Mouse (Mus musculus) ES-E14 (cell line): Measurements from ENCODE around the gene Pip4k2a. TPM values are rescaled to one million over a fixed set of nuclear protein-coding genes. Genes with fewer than 3 reads are reported as not detected.

Source experiments
- DNase-seq: peaks from one replicate; pipeline ENCODE4 v3.0.0-alpha.2; 2013; ENCODE audit warnings: low read depth, low spot score
- H3K27ac ChIP-seq: 2 replicates; pipeline ENCODE4 v1.5.1; 2012; ENCODE audit warnings: low read depth, mild to moderate bottlenecking, low read length, moderate library complexity, mixed read lengths; ENCODE audit not compliant: poor library complexity, insufficient read depth, severe bottlenecking
- H3K36me3 ChIP-seq: 2 replicates; pipeline ENCODE4 v1.6.1; 2012; ENCODE audit warnings: mild to moderate bottlenecking, low read length, moderate library complexity, mixed read lengths; ENCODE audit not compliant: control insufficient read depth, poor library complexity, insufficient read depth, severe bottlenecking
- H3K4me1 ChIP-seq, 2 experiments: fragments of 150-350 bp in 1 of 2; sonication (generic) in 1 of 2; 2 replicates each; pipeline ENCODE4 v1.6.1; 2012; ENCODE audit warnings: low read length in 2 of 2, mild to moderate bottlenecking in 1 of 2, mixed read lengths in 1 of 2; ENCODE audit not compliant: control insufficient read depth in 2 of 2, insufficient read depth in 2 of 2, poor library complexity in 1 of 2
- H3K4me3 ChIP-seq, 2 experiments: fragments of 150-350 bp in 1 of 2; sonication (generic) in 1 of 2; 2 replicates each; pipeline ENCODE4 v1.5.1; 2012; ENCODE audit warnings: low read length in 2 of 2, low read depth in 1 of 2, mild to moderate bottlenecking in 1 of 2, mixed read lengths in 1 of 2; ENCODE audit not compliant: insufficient read depth in 1 of 2, poor library complexity in 1 of 2, severe bottlenecking in 1 of 2
- H3K9ac ChIP-seq: 2 replicates; pipeline ENCODE4 v1.6.1; 2012; ENCODE audit warnings: low read depth, mild to moderate bottlenecking, low read length, mixed read lengths; ENCODE audit not compliant: poor library complexity, insufficient read depth, severe bottlenecking
- H3K9me3 ChIP-seq: fragments of 150-350 bp; sonication (generic); 2 replicates; pipeline ENCODE4 v1.6.1; 2012; ENCODE audit warnings: low read depth, mild to moderate bottlenecking, low read length; ENCODE audit not compliant: control insufficient read depth, insufficient read depth
- CHD2 ChIP-seq: IDR thresholded peaks from 2 replicates; pipeline ENCODE4 v1.6.1; 2014; ENCODE audit warnings: mild to moderate bottlenecking, low read depth, low read length, inconsistent platforms
- HCFC1 ChIP-seq: IDR thresholded peaks from 2 replicates; pipeline ENCODE4 v1.6.1; 2012; ENCODE audit warnings: low read length, inconsistent platforms, borderline replicate concordance; ENCODE audit not compliant: insufficient read depth
- MAFK ChIP-seq: IDR thresholded peaks from 2 replicates; pipeline ENCODE4 v1.6.1; 2014; ENCODE audit warnings: mild to moderate bottlenecking, low read depth, low read length, inconsistent platforms; ENCODE audit not compliant: insufficient read depth
- ZC3H11A ChIP-seq: IDR thresholded peaks from 2 replicates; pipeline ENCODE4 v1.6.1; 2012; ENCODE audit warnings: low read depth, mild to moderate bottlenecking, inconsistent platforms, low read length, borderline replicate concordance
- ZNF384 ChIP-seq: IDR thresholded peaks from 2 replicates; pipeline ENCODE4 v1.6.1; 2012; ENCODE audit warnings: low read depth, low read length, inconsistent platforms
- in situ Hi-C, 2 experiments: fragments of 600-800 bp; cut with MboI; formaldehyde crosslinking; loops; one replicate each; pipeline ENCODE4 v1.15.1; 2025; ENCODE audit warnings: low sequenced_read_pairs in 2 of 2, inconsistent platforms in 1 of 2; ENCODE audit not compliant: unreplicated experiment in 2 of 2
- total RNA-seq: library from RNA; depleted of rRNA; stranded (reverse); fragments of 300-350 nt; gene quantifications from 2 replicates; pipeline ENCODE4 v1.2.3, GENCODE M21; 2012

Pip4k2a gene
- total RNA-seq, 1 experiment, result 3.0 TPM

GRCm38 (mm10) chr2:18915372-18916041 is 82.4 kb downstream of the Pip4k2a start:
- H3K9ac ChIP-seq, result no peak overlapping the region
- H3K27ac ChIP-seq, result no peak overlapping the region
- TF ChIP-seq ZNF384, result no peak
- no peak for TF ChIP-seq CHD2
- TF ChIP-seq MAFK, result no peak
- DNase-seq, result no peak
- H3K4me3 ChIP-seq, result no peak overlapping the region
- H3K9me3 ChIP-seq, result no peaks in the 10 kb centered on the region
- no peaks in the 10 kb centered on the region for H3K36me3 ChIP-seq
- in situ Hi-C loops, result no loop called here
- peaks cover 2 to 8% of the 10 kb centered on the region in 2 experiments; a peak in 2 of 4 replicates for H3K4me1 ChIP-seq

- H3K4me1 ChIP-seq, result peaks cover 2 to 8% of the 10 kb centered on the region in 2 experiments; a peak in 2 of 4 replicates
These were observed 83.2 kb downstream of the Pip4k2a start for GRCm38 (mm10) chr2:18914750-18915149.

GRCm38 (mm10) chr2:18913642-18914041 is 84.3 kb downstream of the Pip4k2a start:
- no peaks in the 10 kb centered on the region for H3K36me3 ChIP-seq
- no peak for DNase-seq
- H3K9ac ChIP-seq, result no peak overlapping the region
- peaks cover 2 to 9% of the 10 kb centered on the region in 2 experiments; a peak in 2 of 4 replicates for H3K4me1 ChIP-seq
- H3K27ac ChIP-seq, result no peak overlapping the region
- H3K9me3 ChIP-seq, result no peaks in the 10 kb centered on the region
- TF ChIP-seq ZNF384, result no peak
- TF ChIP-seq CHD2, result no peak
- TF ChIP-seq MAFK, result no peak
- no peak for TF ChIP-seq ZC3H11A
- no peak for TF ChIP-seq HCFC1
- in situ Hi-C loops, result no loop called here
- H3K4me3 ChIP-seq, result no peak overlapping the region

More at GRCm38 (mm10) chr2:18914750-18915149, 83.2 kb downstream of the Pip4k2a start:
- DNase-seq, result no peak
- Histone ChIP-seq H3K27ac (no peak overlapping the region), H3K9ac (no peak overlapping the region), H3K4me3 (no peak overlapping the region), H3K36me3 (no peaks in the 10 kb centered on the region), H3K9me3 (no peaks in the 10 kb centered on the region)
- TF ChIP-seq MAFK (no peak), HCFC1 (no peak), ZNF384 (no peak), CHD2 (no peak)
- in situ Hi-C loops, result no loop called here

GRCm38 (mm10) chr2:18911251-18911934 is 86.5 kb downstream of the Pip4k2a start:
- DNase-seq, result no peak
- in situ Hi-C loops, result no loop called here
- H3K4me3 ChIP-seq, result no peak overlapping the region

More at GRCm38 (mm10) chr2:18911251-18911934, 86.5 kb downstream of the Pip4k2a start:
- no peak overlapping the region for H3K27ac ChIP-seq
- H3K9ac ChIP-seq, result no peak overlapping the region
- no peaks in the 10 kb centered on the region for H3K9me3 ChIP-seq
- no peak for TF ChIP-seq HCFC1
- TF ChIP-seq MAFK, result no peak
- no peak for TF ChIP-seq ZNF384
- TF ChIP-seq CHD2, result no peak
- no peak for TF ChIP-seq ZC3H11A
- H3K4me1 ChIP-seq, result peaks cover 5 to 15% of the 10 kb centered on the region in 2 experiments; a peak in 2 of 4 replicates
- H3K36me3 ChIP-seq, result no peaks in the 10 kb centered on the region
